Mouse (Mus musculus): ENCODE results near the gene Shoc2.

DNA sequence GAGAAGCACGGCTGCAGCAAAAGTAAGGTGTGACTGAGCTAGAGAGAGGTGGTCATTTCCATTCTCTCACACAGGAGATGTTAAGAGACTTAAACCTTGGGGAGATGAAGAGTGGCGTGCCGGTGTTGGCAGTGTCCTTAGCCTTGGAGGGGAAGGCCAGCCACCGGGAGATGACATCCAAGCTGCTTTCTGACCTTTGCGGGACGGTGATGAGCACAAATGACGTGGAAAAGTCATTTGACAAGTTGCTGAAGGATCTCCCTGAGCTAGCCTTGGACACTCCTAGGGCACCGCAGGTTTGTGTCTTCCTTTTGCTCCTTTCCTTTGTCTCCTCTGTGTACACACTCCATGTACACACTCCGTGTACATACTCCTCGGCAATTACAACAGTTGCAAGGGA is 24.6 kb upstream of the Shoc2 start:
- no peak for TF ChIP-seq CTCF (IDR thresholded peaks at IDR 0.05; ENCODE audit: insufficient read depth, low read depth, low read length)
- TF ChIP-seq POLR2A (IDR thresholded peaks at IDR 0.05; ENCODE audit: insufficient read depth, low read depth, low read length) = no peak
